Mouse (Mus musculus): Measurements from ENCODE around the gene Ide. TPM values are rescaled to one million over a fixed set of nuclear protein-coding genes. Genes with fewer than 3 reads are reported as not detected.
"Not testable (repeated sequence)": the region's sequence is repeated elsewhere in the genome, so short reads cannot be mapped to it uniquely, and the experiment has no call there.

The Ide gene
- polyA plus RNA-seq, 2 experiments from 2014 or later: 62.6 to 67.5 TPM

GRCm38 (mm10) chr19:37265333-37266103, 72.1 kb downstream of the Ide start:
- peak; percentile 76 for ATAC-seq

DNA sequence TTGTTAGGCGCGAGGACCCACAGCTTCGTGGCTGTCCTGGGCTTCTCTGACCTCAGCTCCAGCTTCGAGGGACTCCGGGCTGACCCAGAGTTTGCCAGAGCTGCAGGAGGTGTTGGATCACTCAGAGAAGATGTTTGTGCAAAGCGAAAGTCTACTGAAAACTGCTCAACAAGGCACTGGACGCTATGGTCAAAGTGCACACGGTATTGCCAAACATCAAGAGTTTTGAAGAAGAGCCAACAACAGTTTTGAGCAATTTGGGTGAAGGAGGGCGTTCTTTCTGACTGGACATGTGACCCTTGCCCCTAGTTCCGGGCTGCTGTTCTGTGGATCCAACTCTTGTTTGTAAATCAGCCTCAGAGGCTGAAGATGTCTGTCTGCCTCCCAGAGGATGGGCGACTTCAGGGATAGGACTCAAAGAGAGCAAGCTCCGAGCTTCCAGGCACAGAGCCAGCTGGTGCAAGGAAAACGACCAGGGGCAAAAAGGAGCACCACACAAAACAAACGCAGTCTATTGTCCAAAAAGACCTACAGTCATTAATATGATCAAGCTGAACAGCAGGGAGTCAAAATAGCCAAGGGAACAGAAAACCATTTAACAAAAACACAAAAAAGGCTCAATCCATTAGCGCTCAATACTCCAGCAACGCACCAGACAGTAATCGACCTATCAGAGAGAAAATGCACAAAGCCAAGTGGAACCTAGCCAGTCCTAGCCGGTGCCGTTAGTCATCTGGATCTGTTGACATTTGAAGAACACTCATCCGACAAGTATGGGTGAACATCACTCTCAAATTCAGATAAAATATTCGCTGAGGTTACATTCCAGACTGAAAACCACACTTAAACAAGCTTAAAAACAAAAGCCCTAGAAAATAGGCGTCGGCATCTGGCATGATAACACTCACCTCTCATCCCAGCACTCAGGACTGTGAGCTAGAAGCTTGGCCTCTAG, 73.4 kb downstream of the Ide start:
- no peak for ATAC-seq

GRCm38 (mm10) chr19:37263566-37263942, 74.1 kb downstream of the Ide start:
- no peak for ATAC-seq

DNA sequence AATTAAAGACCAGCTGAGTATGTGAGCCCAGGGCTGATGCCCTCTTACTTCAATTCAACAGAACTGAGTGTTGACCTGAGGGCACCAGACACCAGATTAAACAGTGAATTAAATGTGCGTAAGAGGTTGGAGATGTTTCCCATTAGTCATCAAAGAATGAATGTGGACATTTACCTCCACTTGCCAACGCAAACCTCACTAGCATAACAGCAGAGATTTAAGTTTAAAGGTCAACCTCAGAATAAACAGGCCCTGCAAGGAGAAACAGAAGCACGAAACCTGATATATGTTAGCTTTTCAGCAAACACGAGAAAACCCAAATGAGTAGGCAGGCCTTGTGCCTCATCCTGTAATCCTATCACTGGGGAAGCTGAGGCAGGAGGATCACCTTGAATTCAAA, 75.3 kb downstream of the Ide start:
- no peak for ATAC-seq

GRCm38 (mm10) chr19:37255321-37255720, 82.3 kb downstream of the Ide start:
- no peak for ATAC-seq

GRCm38 (mm10) chr19:37252104-37252503, 85.5 kb downstream of the Ide start:
- no peak for ATAC-seq

DNA sequence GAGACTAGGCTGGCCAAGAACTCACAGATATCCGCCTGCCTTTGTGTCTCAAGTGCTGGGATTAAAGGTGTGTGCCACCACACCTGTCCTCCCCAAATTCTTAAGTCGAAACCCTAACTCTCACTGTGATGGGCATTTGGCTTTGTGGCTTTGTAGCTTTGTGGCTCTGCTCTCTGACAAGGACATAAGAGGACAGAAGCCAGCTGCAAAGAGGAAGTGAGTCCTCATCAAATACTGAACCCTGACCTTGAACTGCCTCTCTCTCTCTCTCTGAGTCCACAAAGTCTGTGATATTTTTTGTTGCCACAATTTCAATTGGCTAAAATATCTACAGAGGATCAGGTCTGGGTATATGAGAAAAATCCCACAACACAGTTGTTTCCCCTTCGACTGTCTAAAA, 89.5 kb downstream of the Ide start:
- no peak for ATAC-seq

DNA sequence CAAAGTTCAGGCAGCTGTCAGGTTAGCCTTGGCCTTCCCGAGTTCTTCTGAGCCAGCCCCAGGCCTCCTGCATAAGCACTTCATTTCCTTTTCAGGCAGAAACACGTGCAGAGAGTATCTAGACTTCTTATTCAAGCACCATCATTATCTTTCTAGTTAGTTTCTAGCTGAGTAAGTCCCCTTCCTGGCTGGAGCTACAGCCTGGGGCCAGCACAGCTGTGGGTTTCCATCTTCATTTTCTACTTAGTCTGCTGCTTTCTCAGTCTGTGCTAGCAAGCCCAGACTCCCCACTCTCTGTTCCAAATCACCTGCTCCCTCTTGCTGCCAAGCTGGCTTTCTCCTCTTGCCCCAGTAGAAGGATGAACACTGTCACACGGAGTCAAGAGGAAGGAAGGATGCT, 90.8 kb downstream of the Ide start:
- ATAC-seq: no peak

DNA sequence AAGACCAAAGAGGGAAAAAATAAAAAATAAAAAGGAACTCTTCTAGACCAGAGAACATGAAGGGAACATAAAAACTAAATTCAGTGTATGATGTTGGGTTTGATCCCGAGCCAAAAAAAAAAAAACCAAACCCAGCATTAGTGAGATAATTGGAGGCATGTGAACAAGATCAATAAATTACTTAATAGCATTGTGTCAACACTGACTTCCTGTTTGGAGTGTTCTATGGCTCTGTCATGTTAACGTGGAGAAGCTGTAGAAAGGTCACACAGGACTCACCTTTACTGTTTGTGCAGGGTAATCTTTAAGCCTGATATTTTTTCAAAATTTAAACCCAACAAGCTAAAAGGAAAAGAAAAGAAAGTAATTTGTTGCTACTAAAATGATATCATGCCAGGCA, 94.9 kb downstream of the Ide start:
- no peak for ATAC-seq

DNA sequence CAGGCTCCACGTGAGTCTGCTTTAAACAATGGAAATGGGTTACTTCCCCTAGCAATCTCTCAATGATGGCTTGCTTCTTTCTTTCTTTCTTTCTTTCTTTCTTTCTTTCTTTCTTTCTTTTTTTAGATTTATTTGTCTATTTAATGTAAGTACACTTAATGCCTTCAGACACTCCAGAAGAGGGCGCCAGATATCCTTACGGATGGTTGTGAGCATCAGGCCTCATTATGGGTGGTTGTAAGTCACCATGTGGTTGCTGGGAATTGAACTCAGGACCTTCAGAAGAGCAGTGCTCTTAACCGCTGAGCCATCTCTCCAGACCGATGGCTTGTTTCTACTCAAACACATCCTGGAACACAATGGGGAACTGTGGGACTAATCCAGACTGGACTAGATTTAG, 96.5 kb downstream of the Ide start:
- no peak for ATAC-seq

DNA sequence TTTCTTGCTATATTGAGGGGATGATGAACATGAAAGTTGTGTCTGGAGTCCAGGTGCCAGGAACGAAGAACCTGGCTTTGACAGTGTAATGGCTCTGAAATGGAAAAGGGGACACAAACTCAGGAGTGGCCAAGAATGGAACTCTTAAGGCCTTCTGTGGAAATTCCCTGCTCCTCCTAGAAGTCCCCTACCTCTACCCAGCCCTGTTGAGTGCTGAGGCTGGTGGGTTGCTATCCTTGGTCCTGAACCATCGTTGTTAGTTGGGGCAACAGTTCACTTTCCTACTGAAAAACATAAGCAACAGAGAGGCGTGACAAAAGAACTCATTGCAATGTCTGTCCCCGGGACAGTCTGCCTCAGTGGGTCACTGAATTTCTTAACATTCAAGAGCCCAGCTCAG, 98.6 kb downstream of the Ide start:
- ATAC-seq: no peak

GRCm38 (mm10) chr19:37238651-37239050, 99.0 kb downstream of the Ide start:
- ATAC-seq: no peak

GRCm38 (mm10) chr19:37237712-37238437, 99.8 kb downstream of the Ide start:
- ATAC-seq: no peak

DNA sequence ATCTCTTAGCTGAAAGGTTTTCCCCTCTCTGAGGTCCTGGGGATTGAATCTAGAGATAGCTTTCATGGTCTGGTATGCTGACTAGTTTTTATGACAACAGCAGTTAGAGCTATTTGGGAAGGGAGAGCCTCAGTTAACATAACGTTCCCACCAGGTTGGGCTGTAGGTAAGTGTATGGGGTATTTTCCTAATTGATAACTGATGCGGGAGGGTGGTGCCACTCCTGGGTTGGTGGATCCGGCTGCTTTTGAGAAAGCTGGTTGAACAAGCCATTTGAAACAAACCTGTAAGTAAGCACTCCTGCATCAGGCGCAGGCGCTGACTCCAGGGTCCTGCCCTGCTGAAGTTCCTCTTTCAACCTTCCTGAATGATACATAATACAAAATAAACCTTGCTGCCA, 100.3 kb downstream of the Ide start:
- no peak for ATAC-seq

- ATAC-seq: no peak
These were observed 101.8 kb downstream of the Ide start for GRCm38 (mm10) chr19:37235818-37236217.

DNA sequence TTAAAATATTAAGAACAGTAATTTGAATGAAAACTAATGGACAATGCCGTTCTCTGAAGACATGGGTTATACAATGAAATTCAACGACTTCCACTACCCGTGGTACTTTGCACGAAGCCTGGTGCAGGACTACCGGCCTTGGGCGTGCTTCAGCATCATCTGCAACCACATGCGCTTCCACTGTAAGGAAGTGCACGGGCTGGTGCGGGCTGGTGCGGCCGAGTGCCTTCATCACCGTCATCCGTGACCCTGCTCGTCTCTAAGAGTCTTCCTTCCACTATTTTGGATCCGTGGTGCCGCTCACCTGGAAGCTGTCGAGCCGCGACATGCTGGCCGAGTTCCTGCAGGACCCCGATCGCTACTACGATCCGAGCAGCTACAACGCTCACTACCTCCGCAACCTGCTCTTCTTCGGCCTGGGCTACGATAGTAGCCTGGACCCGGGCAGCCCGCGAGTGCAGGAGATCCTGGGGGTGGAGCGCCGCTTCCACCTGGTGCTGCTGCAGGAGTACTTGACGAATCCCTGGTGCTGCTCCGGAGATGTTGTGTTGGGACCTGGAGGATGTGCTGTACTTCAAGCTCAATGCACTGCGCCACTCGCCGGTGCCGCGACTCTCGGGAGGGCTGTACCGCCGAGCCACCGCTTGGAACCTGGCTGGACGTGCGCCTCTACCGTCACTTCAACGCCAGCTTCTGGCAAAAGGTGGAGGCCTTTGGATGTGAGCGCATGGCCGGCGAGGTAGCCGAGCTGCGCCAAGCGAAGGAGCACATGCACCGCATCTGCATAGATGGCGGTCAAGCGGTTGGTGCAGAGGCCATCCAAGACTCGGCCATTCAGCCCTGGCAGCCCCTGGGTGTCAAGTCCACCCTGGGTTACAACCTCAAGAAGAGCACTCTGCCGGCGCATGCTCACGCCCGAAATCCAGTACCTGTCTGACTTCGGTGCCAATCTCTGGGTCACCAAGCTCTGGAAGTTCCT, 103.8 kb downstream of the Ide start:
- no peak for ATAC-seq

DNA sequence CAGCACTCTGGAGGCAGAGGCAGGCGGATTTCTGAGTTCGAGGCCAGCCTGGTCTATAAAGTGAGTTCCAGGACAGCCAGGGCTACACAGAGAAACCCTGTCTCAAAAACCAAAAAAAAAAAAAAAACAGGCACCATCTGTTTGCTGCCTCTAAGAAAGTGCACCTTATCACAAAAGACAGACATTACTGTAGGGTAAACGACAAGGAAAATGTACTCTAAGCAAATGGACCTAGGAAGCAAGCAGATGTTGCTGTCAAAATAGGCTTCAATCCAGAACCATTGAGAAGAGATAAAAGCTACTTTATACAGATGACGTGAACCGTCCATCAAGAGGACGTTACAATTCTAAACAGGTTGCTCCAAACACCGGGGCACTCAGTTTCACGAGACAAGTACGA, 105.1 kb downstream of the Ide start:
- ATAC-seq: not testable (repeated sequence)

- no peak for ATAC-seq
These were observed 112.3 kb downstream of the Ide start for GRCm38 (mm10) chr19:37225197-37225862.

Measured in activated CD4-positive, CD25-positive, alpha-beta regulatory T cell, adult 4 months (primary cell).